Mouse (Mus musculus) MEL (cell line): ENCODE measurements around the gene Ppp6r2. TPM values are rescaled to one million over a fixed set of nuclear protein-coding genes. Genes with fewer than 3 reads are reported as not detected.

Experiments used
- DNase-seq: peaks from one replicate; pipeline ENCODE4 v3.0.0; 2011; ENCODE audit warnings: low read depth, low spot score
- H3K27ac ChIP-seq: 2 replicates; pipeline ENCODE4 v1.5.1; 2012; ENCODE audit warnings: low read depth, mild to moderate bottlenecking, control low read depth, low read length, moderate library complexity; ENCODE audit not compliant: control insufficient read depth
- H3K27me3 ChIP-seq, 2 experiments: fragments of 150-350 bp in 1 of 2; sonication (generic) in 1 of 2; 2 replicates each; pipeline ENCODE4 v1.6.1; 2012; ENCODE audit warnings: low read length in 2 of 2, mild to moderate bottlenecking in 2 of 2, improper control_type of control experiment in 1 of 2, moderate library complexity in 1 of 2; ENCODE audit not compliant: insufficient read depth in 2 of 2, control insufficient read depth in 1 of 2
- H3K36me3 ChIP-seq, 2 experiments: 2 replicates each; pipeline ENCODE4 v1.6.1; 2012 to 2014; ENCODE audit warnings: low read length in 2 of 2, improper control_type of control experiment in 1 of 2, inconsistent platforms in 1 of 2, mild to moderate bottlenecking in 1 of 2; ENCODE audit not compliant: insufficient read depth in 2 of 2, control insufficient read depth in 1 of 2
- H3K4me1 ChIP-seq, 2 experiments: fragments of 150-350 bp in 1 of 2; sonication (generic) in 1 of 2; 2 replicates each; pipeline ENCODE4 v1.6.1; 2012; ENCODE audit warnings: low read length in 2 of 2, improper control_type of control experiment in 1 of 2, mild to moderate bottlenecking in 1 of 2; ENCODE audit not compliant: insufficient read depth in 2 of 2, control insufficient read depth in 1 of 2
- H3K4me3 ChIP-seq, 2 experiments: fragments of 150-350 bp in 1 of 2; sonication (generic) in 1 of 2; 2 replicates each; pipeline ENCODE4 v1.5.1; 2012; ENCODE audit warnings: low read depth in 2 of 2, low read length in 2 of 2, mild to moderate bottlenecking in 2 of 2, moderate library complexity in 2 of 2, control low read depth in 1 of 2, improper control_type of control experiment in 1 of 2; ENCODE audit not compliant: control insufficient read depth in 1 of 2, insufficient read depth in 1 of 2
- H3K79me2 ChIP-seq: 2 replicates; pipeline ENCODE4 v1.6.1; 2012; ENCODE audit warnings: mild to moderate bottlenecking, low read length, moderate library complexity; ENCODE audit not compliant: control insufficient read depth, poor library complexity, insufficient read depth
- H3K9ac ChIP-seq: 2 replicates; pipeline ENCODE4 v1.6.1; 2012; ENCODE audit warnings: low read depth, mild to moderate bottlenecking, control low read depth, low read length, moderate library complexity; ENCODE audit not compliant: control insufficient read depth, poor library complexity, severe bottlenecking
- H3K9me3 ChIP-seq: fragments of 150-350 bp; sonication (generic); replicated peaks from 2 replicates; pipeline ENCODE4 v1.6.1; 2012; ENCODE audit warnings: mild to moderate bottlenecking, low read length, improper control_type of control experiment, moderate library complexity; ENCODE audit not compliant: insufficient read depth
- CHD1 ChIP-seq: IDR thresholded peaks from 2 replicates; pipeline ENCODE4 v1.6.1; 2012; ENCODE audit warnings: low read depth, mild to moderate bottlenecking, inconsistent platforms, low read length, improper control_type of control experiment
- ETS1 ChIP-seq: IDR thresholded peaks from 2 replicates; pipeline ENCODE4 v1.6.1; 2012; ENCODE audit warnings: low read depth, mild to moderate bottlenecking, inconsistent platforms, low read length, improper control_type of control experiment, moderate library complexity
- GABPA ChIP-seq: IDR thresholded peaks from 2 replicates; pipeline ENCODE4 v1.6.1; 2012; ENCODE audit warnings: low read depth, mild to moderate bottlenecking, inconsistent platforms, low read length, improper control_type of control experiment, moderate library complexity
- HCFC1 ChIP-seq: IDR thresholded peaks from 2 replicates; pipeline ENCODE4 v1.6.1; 2012; ENCODE audit warnings: low read depth, mild to moderate bottlenecking, inconsistent platforms, low read length, improper control_type of control experiment, moderate library complexity
- MAX ChIP-seq: IDR thresholded peaks from 2 replicates; pipeline ENCODE4 v1.6.1; 2011; ENCODE audit warnings: low read length, improper control_type of control experiment
- MEF2A ChIP-seq: IDR thresholded peaks from 2 replicates; pipeline ENCODE4 v1.6.1; 2014; ENCODE audit warnings: low read depth, mild to moderate bottlenecking, inconsistent platforms, low read length, improper control_type of control experiment; ENCODE audit not compliant: poor library complexity, insufficient replicate concordance, severe bottlenecking; ENCODE audit errors: extremely low read depth
- NELFE ChIP-seq: IDR thresholded peaks from 2 replicates; pipeline ENCODE4 v1.6.1; 2011; ENCODE audit warnings: low read depth, low read length, improper control_type of control experiment
- NRF1 ChIP-seq: IDR thresholded peaks from 2 replicates; pipeline ENCODE4 v1.6.1; 2014; ENCODE audit warnings: low read depth, mild to moderate bottlenecking, inconsistent platforms, low read length, improper control_type of control experiment, moderate library complexity; ENCODE audit not compliant: poor library complexity, insufficient read depth, severe bottlenecking
- POLR2A ChIP-seq, 2 experiments: IDR thresholded peaks; 2 replicates each; pipeline ENCODE4 v1.6.1; 2011 to 2012; ENCODE audit warnings: low read length in 2 of 2, mild to moderate bottlenecking in 2 of 2, control low read depth in 1 of 2, improper control_type of control experiment in 1 of 2, low read depth in 1 of 2, moderate library complexity in 1 of 2; ENCODE audit not compliant: control insufficient read depth in 1 of 2, insufficient read depth in 1 of 2, poor library complexity in 1 of 2
- POLR2AphosphoS2 ChIP-seq: IDR thresholded peaks from 2 replicates; pipeline ENCODE4 v1.6.1; 2011; ENCODE audit warnings: low read length, improper control_type of control experiment
- RCOR1 ChIP-seq: IDR thresholded peaks from 2 replicates; pipeline ENCODE4 v1.6.1; 2012; ENCODE audit warnings: low read depth, mild to moderate bottlenecking, inconsistent platforms, low read length, improper control_type of control experiment
- SIN3A ChIP-seq: IDR thresholded peaks from 2 replicates; pipeline ENCODE4 v1.6.1; 2012; ENCODE audit warnings: low read length, improper control_type of control experiment, inconsistent platforms
- TAL1 ChIP-seq: IDR thresholded peaks from 2 replicates; pipeline ENCODE4 v1.6.1; 2012; ENCODE audit warnings: mild to moderate bottlenecking, inconsistent platforms, low read length, moderate library complexity, mixed read lengths
- TBP ChIP-seq: IDR thresholded peaks from 2 replicates; pipeline ENCODE4 v1.8.0; 2011; ENCODE audit warnings: low read depth, low read length, improper control_type of control experiment
- UBTF ChIP-seq: IDR thresholded peaks from 2 replicates; pipeline ENCODE4 v1.6.1; 2012; ENCODE audit warnings: low read depth, mild to moderate bottlenecking, inconsistent platforms, low read length, improper control_type of control experiment, moderate library complexity, borderline replicate concordance; ENCODE audit not compliant: insufficient read depth
- USF2 ChIP-seq, 2 experiments: IDR thresholded peaks; 2 replicates each; pipeline ENCODE4 v1.6.1; 2011 to 2012; ENCODE audit warnings: improper control_type of control experiment in 2 of 2, low read length in 2 of 2, borderline replicate concordance in 1 of 2, inconsistent platforms in 1 of 2, low read depth in 1 of 2, mild to moderate bottlenecking in 1 of 2; ENCODE audit not compliant: insufficient read depth in 1 of 2
- polyA plus RNA-seq, 2 experiments: library from polyadenylated mRNA; stranded (reverse) in 1 of 2; unstranded in 1 of 2; fragments of >175 nt in 1 of 2; fragments of >200 nt in 1 of 2; gene quantifications; 2 replicates each; pipeline versions ENCODE4 v1.2.1 to v1.2.4; 2012; ENCODE audit warnings: low replicate concordance in 2 of 2, low read depth in 1 of 2; ENCODE audit not compliant: insufficient read length in 2 of 2, insufficient read depth in 1 of 2, missing spikeins in 1 of 2
- total RNA-seq: library from RNA; depleted of rRNA; stranded (reverse); fragments of 300-350 nt; gene quantifications from 2 replicates; pipeline ENCODE4 v1.2.3, GENCODE M21; 2012

Ppp6r2 gene
- total and polyA plus RNA-seq, 3 experiments, result 15.5 to 23.2 TPM; not detected in 1

DNA sequence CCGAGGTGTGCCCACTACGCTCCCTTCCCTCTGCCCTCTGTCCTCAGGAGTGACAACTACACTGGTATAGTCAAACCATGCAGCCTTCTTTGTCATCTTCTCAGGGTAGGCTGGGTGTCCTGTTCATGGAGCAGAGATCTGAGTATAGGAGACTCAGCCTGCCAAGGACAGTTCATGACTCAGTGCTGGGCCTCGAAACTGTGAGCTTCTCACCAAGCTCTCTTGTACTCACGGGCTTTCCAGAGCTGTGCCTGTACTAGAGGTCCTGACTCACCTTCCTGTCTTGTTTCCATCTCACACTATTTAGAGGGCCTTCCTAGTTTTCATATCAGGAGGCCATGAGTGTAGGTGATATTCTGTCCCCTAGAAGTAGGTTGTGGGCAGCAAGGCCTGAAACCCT, 66.0 kb downstream of the Ppp6r2 start:
- H3K4me3 ChIP-seq, result no peak overlapping the region
- no peak overlapping the region for H3K9ac ChIP-seq
- no peak overlapping the region for H3K27ac ChIP-seq
- DNase-seq, result no peak
- H3K79me2 ChIP-seq, result no peaks in the 10 kb centered on the region
- no peaks in the 10 kb centered on the region for H3K4me1 ChIP-seq
- no peaks in the 10 kb centered on the region for H3K27me3 ChIP-seq
- no peaks in the 10 kb centered on the region for H3K9me3 ChIP-seq
- no peak for TF ChIP-seq POLR2AphosphoS2
- no peak for TF ChIP-seq RCOR1
- no peak for TF ChIP-seq MEF2A
- no peak for TF ChIP-seq HCFC1
- TF ChIP-seq SIN3A, result no peak
- no peak for TF ChIP-seq GABPA
- TF ChIP-seq TBP, result no peak
- TF ChIP-seq TAL1, result no peak
- no peak for TF ChIP-seq NELFE
- no peak for TF ChIP-seq USF2 (IDR thresholded peaks at IDR 0.05; ENCODE audit: borderline replicate concordance in 1 of 2, insufficient read depth in 1 of 2, low read depth in 1 of 2, low read length in 2 of 2)
- no peak for TF ChIP-seq UBTF
- no peak for TF ChIP-seq NRF1
- no peak for TF ChIP-seq ETS1
- TF ChIP-seq MAX, result no peak
- TF ChIP-seq, all 39 proteins: peak for 0
- H3K36me3 ChIP-seq, result peaks cover 0 to 2% of the 10 kb centered on the region in 2 experiments; a peak in 1 of 4 replicates

DNA sequence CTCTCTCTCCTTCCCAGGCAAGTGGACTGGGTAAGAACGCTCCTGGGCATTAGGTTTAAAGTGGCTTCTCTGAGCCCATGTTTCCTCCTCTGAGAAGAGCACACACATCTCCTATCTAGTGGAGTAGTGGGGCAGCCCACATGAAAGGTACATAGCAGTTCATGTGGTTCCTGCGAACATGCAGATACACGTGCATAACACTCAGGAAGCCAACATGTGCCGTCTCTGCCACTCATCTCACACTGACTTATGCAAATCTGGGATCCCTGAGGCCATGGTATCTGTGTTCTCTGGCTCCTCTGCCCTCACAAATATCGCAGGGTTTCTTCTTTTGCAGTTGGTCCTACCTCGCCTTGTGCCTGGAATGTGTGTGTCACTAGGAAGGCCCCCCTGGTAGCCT, 71.2 kb downstream of the Ppp6r2 start:
- Histone ChIP-seq H3K4me1 (peaks cover 12 to 14% of the 10 kb centered on the region in 2 experiments), H3K36me3 (peaks cover 3 to 20% of the 10 kb centered on the region in 2 experiments; a peak in 3 of 4 replicates), H3K79me2 (no peaks in the 10 kb centered on the region), H3K9ac (no peak overlapping the region), H3K27me3 (no peaks in the 10 kb centered on the region), H3K9me3 (no peaks in the 10 kb centered on the region), H3K27ac (no peak overlapping the region), H3K4me3 (no peak overlapping the region)
- TF ChIP-seq POLR2A (IDR thresholded peaks at IDR 0.05; ENCODE audit: control insufficient read depth in 1 of 2, insufficient read depth in 1 of 2, low read depth in 1 of 2, low read length in 2 of 2, poor library complexity in 1 of 2) (no peak), TAL1 (no peak), NRF1 (no peak), CHD1 (no peak)
- DNase-seq, result no peak
